Mouse (Mus musculus) cortical plate, adult 2 months (tissue): Measurements from ENCODE around the gene Cdk5r2.

ENCODE experiments used
- CTCF ChIP-seq: fragments of 200-500 bp; IDR thresholded peaks from 2 replicates; pipeline ENCODE4 v1.5.1; 2011; ENCODE audit warnings: mild to moderate bottlenecking, control low read depth, low read length; ENCODE audit not compliant: insufficient read depth; ENCODE audit errors: extremely low read depth
- POLR2A ChIP-seq: fragments of 200-500 bp; IDR thresholded peaks from 2 replicates; pipeline ENCODE4 v1.6.1; 2011; ENCODE audit warnings: mild to moderate bottlenecking, low read length, control low read depth; ENCODE audit not compliant: insufficient read depth; ENCODE audit errors: extremely low read depth

DNA sequence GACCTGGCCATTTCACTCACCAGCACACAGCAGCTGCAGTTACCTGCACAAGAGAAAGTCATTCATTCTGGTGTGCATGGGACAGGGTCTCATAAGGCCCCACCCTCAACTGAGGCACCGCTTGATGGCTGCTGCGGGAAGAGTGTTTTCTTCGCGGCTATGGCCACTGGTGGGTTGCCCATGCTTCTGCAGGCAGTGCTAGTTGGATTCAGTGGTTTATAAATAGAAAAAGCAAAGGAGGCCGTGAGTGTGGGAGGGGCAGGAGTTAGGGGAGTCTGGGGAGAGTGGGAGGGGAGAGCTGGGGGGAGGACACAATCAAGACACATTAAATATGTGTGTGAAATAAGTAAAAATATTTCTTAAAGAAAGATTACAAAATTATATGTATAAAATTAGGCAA, 11.6 kb upstream of the Cdk5r2 start:
- TF ChIP-seq CTCF (no peak), POLR2A (no peak)
